Mouse (Mus musculus) MEL (cell line): ENCODE results near the gene Acat2. TPM values are rescaled to one million over a fixed set of nuclear protein-coding genes. Genes with fewer than 3 reads are reported as not detected.
A peak's percentile ranks its signal among the peaks of the same experiment; 100 is the strongest.

Source experiments
- DNase-seq: peaks from one replicate; pipeline ENCODE4 v3.0.0; 2011; ENCODE audit warnings: low read depth, low spot score
- H3K27ac ChIP-seq: 2 replicates; pipeline ENCODE4 v1.5.1; 2012; ENCODE audit warnings: low read depth, mild to moderate bottlenecking, control low read depth, low read length, moderate library complexity; ENCODE audit not compliant: control insufficient read depth
- H3K27me3 ChIP-seq, 2 experiments: fragments of 150-350 bp in 1 of 2; sonication (generic) in 1 of 2; 2 replicates each; pipeline ENCODE4 v1.6.1; 2012; ENCODE audit warnings: low read length in 2 of 2, mild to moderate bottlenecking in 2 of 2, improper control_type of control experiment in 1 of 2, moderate library complexity in 1 of 2; ENCODE audit not compliant: insufficient read depth in 2 of 2, control insufficient read depth in 1 of 2
- H3K36me3 ChIP-seq, 2 experiments: 2 replicates each; pipeline ENCODE4 v1.6.1; 2012 to 2014; ENCODE audit warnings: low read length in 2 of 2, improper control_type of control experiment in 1 of 2, inconsistent platforms in 1 of 2, mild to moderate bottlenecking in 1 of 2; ENCODE audit not compliant: insufficient read depth in 2 of 2, control insufficient read depth in 1 of 2
- H3K4me1 ChIP-seq, 2 experiments: fragments of 150-350 bp in 1 of 2; sonication (generic) in 1 of 2; 2 replicates each; pipeline ENCODE4 v1.6.1; 2012; ENCODE audit warnings: low read length in 2 of 2, improper control_type of control experiment in 1 of 2, mild to moderate bottlenecking in 1 of 2; ENCODE audit not compliant: insufficient read depth in 2 of 2, control insufficient read depth in 1 of 2
- H3K4me3 ChIP-seq, 2 experiments: fragments of 150-350 bp in 1 of 2; sonication (generic) in 1 of 2; 2 replicates each; pipeline ENCODE4 v1.5.1; 2012; ENCODE audit warnings: low read depth in 2 of 2, low read length in 2 of 2, mild to moderate bottlenecking in 2 of 2, moderate library complexity in 2 of 2, control low read depth in 1 of 2, improper control_type of control experiment in 1 of 2; ENCODE audit not compliant: control insufficient read depth in 1 of 2, insufficient read depth in 1 of 2
- H3K79me2 ChIP-seq: 2 replicates; pipeline ENCODE4 v1.6.1; 2012; ENCODE audit warnings: mild to moderate bottlenecking, low read length, moderate library complexity; ENCODE audit not compliant: control insufficient read depth, poor library complexity, insufficient read depth
- H3K9ac ChIP-seq: 2 replicates; pipeline ENCODE4 v1.6.1; 2012; ENCODE audit warnings: low read depth, mild to moderate bottlenecking, control low read depth, low read length, moderate library complexity; ENCODE audit not compliant: control insufficient read depth, poor library complexity, severe bottlenecking
- H3K9me3 ChIP-seq: fragments of 150-350 bp; sonication (generic); replicated peaks from 2 replicates; pipeline ENCODE4 v1.6.1; 2012; ENCODE audit warnings: mild to moderate bottlenecking, low read length, improper control_type of control experiment, moderate library complexity; ENCODE audit not compliant: insufficient read depth
- BHLHE40 ChIP-seq: IDR thresholded peaks from 2 replicates; pipeline ENCODE4 v1.6.1; 2012; ENCODE audit warnings: low read depth, mild to moderate bottlenecking, inconsistent platforms, low read length, improper control_type of control experiment, borderline replicate concordance
- EP300 ChIP-seq, 2 experiments: IDR thresholded peaks; 2 replicates each; pipeline ENCODE4 v1.6.1; 2011; ENCODE audit warnings: improper control_type of control experiment in 2 of 2, low read length in 2 of 2, low read depth in 1 of 2, mild to moderate bottlenecking in 1 of 2
- ETS1 ChIP-seq: IDR thresholded peaks from 2 replicates; pipeline ENCODE4 v1.6.1; 2012; ENCODE audit warnings: low read depth, mild to moderate bottlenecking, inconsistent platforms, low read length, improper control_type of control experiment, moderate library complexity
- JUND ChIP-seq: IDR thresholded peaks from 2 replicates; pipeline ENCODE4 v1.6.1; 2011; ENCODE audit warnings: low read depth, mild to moderate bottlenecking, improper control_type of control experiment, low read length
- KAT2A ChIP-seq: conservative IDR thresholded peaks from 2 replicates; pipeline ENCODE4 v1.6.1; 2012; ENCODE audit warnings: low read depth, low read length, improper control_type of control experiment, inconsistent platforms
- MAX ChIP-seq: IDR thresholded peaks from 2 replicates; pipeline ENCODE4 v1.6.1; 2011; ENCODE audit warnings: low read length, improper control_type of control experiment
- MXI1 ChIP-seq: IDR thresholded peaks from 2 replicates; pipeline ENCODE4 v1.6.1; 2011; ENCODE audit warnings: mild to moderate bottlenecking, low read depth, low read length, improper control_type of control experiment
- MYC ChIP-seq: IDR thresholded peaks from 2 replicates; pipeline ENCODE4 v1.6.1; 2011; ENCODE audit warnings: low read depth, mild to moderate bottlenecking, low read length, improper control_type of control experiment, moderate library complexity
- POLR2AphosphoS5 ChIP-seq: IDR thresholded peaks from 2 replicates; pipeline ENCODE4 v1.6.1; 2012; ENCODE audit warnings: low read depth, borderline replicate concordance, mild to moderate bottlenecking, inconsistent platforms, low read length, moderate library complexity, mixed read lengths
- RAD21 ChIP-seq: IDR thresholded peaks from 2 replicates; pipeline ENCODE4 v1.6.1; 2011; ENCODE audit warnings: mild to moderate bottlenecking, low read depth, low read length, improper control_type of control experiment
- SIN3A ChIP-seq: IDR thresholded peaks from 2 replicates; pipeline ENCODE4 v1.6.1; 2012; ENCODE audit warnings: low read length, improper control_type of control experiment, inconsistent platforms
- SMC3 ChIP-seq: IDR thresholded peaks from 2 replicates; pipeline ENCODE4 v1.6.1; 2011; ENCODE audit warnings: low read depth, low read length, improper control_type of control experiment
- TBP ChIP-seq: IDR thresholded peaks from 2 replicates; pipeline ENCODE4 v1.8.0; 2011; ENCODE audit warnings: low read depth, low read length, improper control_type of control experiment
- USF1 ChIP-seq: IDR thresholded peaks from 2 replicates; pipeline ENCODE4 v1.6.1; 2014; ENCODE audit warnings: low read depth, mild to moderate bottlenecking, inconsistent platforms, low read length, improper control_type of control experiment, moderate library complexity
- ZC3H11A ChIP-seq: IDR thresholded peaks from 2 replicates; pipeline ENCODE4 v1.6.1; 2012; ENCODE audit warnings: low read depth, mild to moderate bottlenecking, inconsistent platforms, low read length, improper control_type of control experiment
- ZKSCAN1 ChIP-seq: IDR thresholded peaks from 2 replicates; pipeline ENCODE4 v1.6.1; 2012; ENCODE audit warnings: low read depth, mild to moderate bottlenecking, inconsistent platforms, low read length, improper control_type of control experiment, moderate library complexity
- ZMIZ1 ChIP-seq: IDR thresholded peaks from 2 replicates; pipeline ENCODE4 v1.6.1; 2012; ENCODE audit warnings: low read depth, mild to moderate bottlenecking, inconsistent platforms, low read length, improper control_type of control experiment, moderate library complexity
- ZNF384 ChIP-seq: IDR thresholded peaks from 2 replicates; pipeline ENCODE4 v1.6.1; 2012; ENCODE audit warnings: low read depth, mild to moderate bottlenecking, inconsistent platforms, low read length, improper control_type of control experiment
- polyA plus RNA-seq, 2 experiments: library from polyadenylated mRNA; stranded (reverse) in 1 of 2; unstranded in 1 of 2; fragments of >175 nt in 1 of 2; fragments of >200 nt in 1 of 2; gene quantifications; 2 replicates each; pipeline versions ENCODE4 v1.2.1 to v1.2.4; 2012; ENCODE audit warnings: low replicate concordance in 2 of 2, low read depth in 1 of 2; ENCODE audit not compliant: insufficient read length in 2 of 2, insufficient read depth in 1 of 2, missing spikeins in 1 of 2
- total RNA-seq: library from RNA; depleted of rRNA; stranded (reverse); fragments of 300-350 nt; gene quantifications from 2 replicates; pipeline ENCODE4 v1.2.3, GENCODE M21; 2012

Gene Acat2
- total and polyA plus RNA-seq, 3 experiments, result 33.8 to 60.1 TPM; not detected in 1

DNA sequence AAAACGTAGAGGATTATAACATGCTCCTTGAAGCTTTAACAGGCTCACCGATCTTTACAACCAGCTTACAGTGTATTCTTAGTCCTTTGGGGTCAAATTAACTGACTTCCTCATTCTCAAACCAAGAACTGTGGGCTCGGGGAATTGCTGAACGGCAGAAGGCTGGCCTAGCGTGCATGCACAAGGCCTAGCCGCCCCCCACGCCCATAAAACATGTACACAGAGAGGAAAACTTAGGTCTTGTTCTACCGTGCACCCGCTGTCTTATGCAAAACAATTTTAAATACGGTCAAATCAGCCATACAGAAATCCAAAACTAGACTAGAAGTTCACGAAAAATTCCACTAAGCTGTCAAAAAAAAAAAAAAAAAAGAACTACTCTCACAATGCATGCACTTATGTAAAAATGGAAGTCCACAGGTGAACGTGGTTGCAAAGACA, 30.7 kb upstream of the Acat2 start:
- Histone ChIP-seq H3K27ac (peak overlapping the region; percentile 93), H3K79me2 (peaks cover 51% of the 10 kb centered on the region), H3K9me3 (no peaks in the 10 kb centered on the region), H3K36me3 (peaks cover 2 to 25% of the 10 kb centered on the region in 2 experiments; a peak in 3 of 4 replicates), H3K4me1 (peaks cover 2 to 7% of the 10 kb centered on the region in 2 experiments; a peak in 2 of 4 replicates), H3K9ac (peak overlapping the region; percentile 100), H3K27me3 (no peaks in the 10 kb centered on the region), H3K4me3 (peak overlapping the region; percentile 74 to 98)
- peak; percentile 94 for DNase-seq
- TF ChIP-seq MXI1 (peak; percentile 77), POLR2AphosphoS5 (no peak), ZNF384 (peak; percentile 73), TBP (peak; percentile 55), EP300 (IDR thresholded peaks at IDR 0.05; ENCODE audit: low read depth in 1 of 2, low read length in 2 of 2) (0 out of 4 replicates have a peak, but pooled peaks of 1 of the 2 experiments have one; percentile 9), KAT2A (no peak; the same call in 1 of the 2 replicates), SIN3A (peak; percentile 75), ETS1 (peak; percentile 16; the same call in 1 of the 2 replicates), ZMIZ1 (no peak), MYC (peak; percentile 11; the same call in 1 of the 2 replicates), JUND (no peak)

DNA sequence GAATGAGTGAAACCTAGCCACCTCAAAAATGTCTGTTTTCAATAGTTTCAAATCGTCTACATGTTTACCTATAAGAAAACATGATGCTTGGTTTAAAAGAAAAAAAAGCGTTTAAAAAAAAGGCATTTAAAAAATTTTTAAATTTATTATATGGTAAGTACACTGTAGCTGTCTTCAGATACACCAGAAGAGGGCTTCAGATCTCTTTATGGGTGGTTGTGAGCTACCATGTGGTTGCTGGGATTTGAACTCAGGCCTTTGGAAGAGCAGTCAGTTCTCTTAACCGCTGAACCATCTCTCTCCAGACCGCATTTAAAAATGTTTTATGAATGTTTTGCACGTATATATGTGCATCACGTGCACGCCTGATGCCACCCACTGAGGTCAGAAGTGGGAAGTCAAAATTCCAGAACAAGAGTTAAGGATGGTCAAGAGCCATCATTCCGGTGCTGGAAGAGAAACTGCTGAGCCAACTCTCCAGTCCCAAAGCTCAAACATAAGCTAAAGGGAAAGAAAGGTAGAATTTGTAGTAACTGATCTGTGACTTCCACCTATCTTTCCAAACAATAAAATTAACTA, 30.1 kb upstream of the Acat2 start:
- H3K4me3 ChIP-seq, result peak overlapping the region; percentile 74 to 98
- H3K9ac ChIP-seq, result peak overlapping the region; percentile 100
- H3K27me3 ChIP-seq, result no peaks in the 10 kb centered on the region
- no peaks in the 10 kb centered on the region for H3K9me3 ChIP-seq
- peaks cover 5 to 31% of the 10 kb centered on the region in 2 experiments; a peak in 3 of 4 replicates for H3K36me3 ChIP-seq
- TF ChIP-seq ZKSCAN1 (no peak), MYC (peak; percentile 38; the same call in 1 of the 2 replicates), USF1 (peak; percentile 64), SMC3 (no peak), EP300 (IDR thresholded peaks at IDR 0.05; ENCODE audit: low read depth in 1 of 2, low read length in 2 of 2) (peak; percentile 5 to 14; a peak in 1 of 4 replicates), RAD21 (no peak), MAX (peak; percentile 9; the same call in 1 of the 2 replicates), ZC3H11A (no peak), BHLHE40 (peak; percentile 72), SIN3A (no peak)
- TF ChIP-seq, all 39 proteins: peak for 5
- peak overlapping the region; percentile 93 for H3K27ac ChIP-seq
- H3K79me2 ChIP-seq, result peaks cover 55% of the 10 kb centered on the region
- DNase-seq, result no peak
- H3K4me1 ChIP-seq, result peaks cover 2 to 7% of the 10 kb centered on the region in 2 experiments; a peak in 2 of 4 replicates
